Mouse (Mus musculus): Measurements from ENCODE around the gene Ky. TPM values are rescaled to one million over a fixed set of nuclear protein-coding genes. Genes with fewer than 3 reads are reported as not detected.
A peak's percentile ranks its signal among the peaks of the same experiment; 100 is the strongest.

Gene Ky
- polyA plus RNA-seq, 1 experiment, result 2.1 TPM

DNA sequence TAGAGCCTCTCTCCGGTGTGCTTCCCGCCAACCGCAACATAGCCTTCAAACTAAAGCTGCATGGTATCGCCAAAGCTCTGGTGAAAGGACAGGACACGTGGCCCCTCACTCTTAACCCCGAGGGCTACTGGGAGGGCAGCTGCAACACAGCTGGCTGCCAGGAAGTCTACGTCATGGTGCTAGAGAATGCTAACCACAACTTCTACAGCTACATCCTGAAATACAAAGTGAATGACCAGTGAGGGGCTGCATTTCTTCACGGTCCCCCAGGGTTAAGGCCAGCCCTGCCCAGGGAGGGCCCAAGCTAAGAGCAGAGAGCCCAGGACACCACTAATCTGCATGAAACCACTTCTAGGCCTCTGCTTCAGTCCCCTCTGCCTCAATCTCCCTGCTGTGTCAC, 37.0 kb downstream of the Ky start:
- TF ChIP-seq POLR2A (IDR thresholded peaks at IDR 0.05; ENCODE audit: low read depth, low read length), result no peak
- no peak for TF ChIP-seq CTCF (IDR thresholded peaks at IDR 0.05; ENCODE audit: extremely low read depth, insufficient read length, insufficient replicate concordance, low read depth, low read length)
- H3K4me3 ChIP-seq (ENCODE audit: low read depth, low read length), result no peak overlapping the region
- H3K27me3 ChIP-seq (ENCODE audit: control insufficient read depth, insufficient read depth, low read length), result peaks cover 5% of the 10 kb centered on the region; the same call in 1 of the 2 replicates
- 71% methylated on average over 8 of the region's 8 CpGs for WGBS
- H3K27ac ChIP-seq (ENCODE audit: insufficient read depth, low read depth, low read length), result no peak overlapping the region
- H3K4me1 ChIP-seq (ENCODE audit: control insufficient read depth, insufficient read depth, insufficient read length, low read length), result peaks cover 7% of the 10 kb centered on the region
- no peaks in the 10 kb centered on the region for H3K36me3 ChIP-seq (ENCODE audit: control insufficient read depth, insufficient read depth, low read length)

- 88% methylated on average over 2 of the region's 2 CpGs for WGBS
- peaks cover 7% of the 10 kb centered on the region for H3K4me1 ChIP-seq (ENCODE audit: control insufficient read depth, insufficient read depth, insufficient read length, low read length)
- H3K27me3 ChIP-seq (ENCODE audit: control insufficient read depth, insufficient read depth, low read length), result peaks cover 5% of the 10 kb centered on the region; the same call in 1 of the 2 replicates
- H3K36me3 ChIP-seq (ENCODE audit: control insufficient read depth, insufficient read depth, low read length), result no peaks in the 10 kb centered on the region
- no peak for TF ChIP-seq CTCF (IDR thresholded peaks at IDR 0.05; ENCODE audit: extremely low read depth, insufficient read length, insufficient replicate concordance, low read depth, low read length)
- no peak for TF ChIP-seq POLR2A (IDR thresholded peaks at IDR 0.05; ENCODE audit: low read depth, low read length)
- no peak overlapping the region for H3K27ac ChIP-seq (ENCODE audit: insufficient read depth, low read depth, low read length)
- H3K4me3 ChIP-seq (ENCODE audit: low read depth, low read length), result no peak overlapping the region
Measured at GRCm38 (mm10) chr9:102543761-102544115, 38.2 kb downstream of the Ky start.

GRCm38 (mm10) chr9:102544116-102544772, 38.7 kb downstream of the Ky start:
- Histone ChIP-seq H3K4me1 (ENCODE audit: control insufficient read depth, insufficient read depth, insufficient read length, low read length) (peaks cover 7% of the 10 kb centered on the region), H3K27me3 (ENCODE audit: control insufficient read depth, insufficient read depth, low read length) (peaks cover 5% of the 10 kb centered on the region; the same call in 1 of the 2 replicates), H3K4me3 (ENCODE audit: low read depth, low read length) (no peak overlapping the region), H3K27ac (ENCODE audit: insufficient read depth, low read depth, low read length) (no peak overlapping the region), H3K36me3 (ENCODE audit: control insufficient read depth, insufficient read depth, low read length) (no peaks in the 10 kb centered on the region)
- 24% methylated on average over 11 of the region's 11 CpGs for WGBS
- no peak for TF ChIP-seq POLR2A (IDR thresholded peaks at IDR 0.05; ENCODE audit: low read depth, low read length)
- TF ChIP-seq CTCF (IDR thresholded peaks at IDR 0.05; ENCODE audit: extremely low read depth, insufficient read length, insufficient replicate concordance, low read depth, low read length), result no peak

DNA sequence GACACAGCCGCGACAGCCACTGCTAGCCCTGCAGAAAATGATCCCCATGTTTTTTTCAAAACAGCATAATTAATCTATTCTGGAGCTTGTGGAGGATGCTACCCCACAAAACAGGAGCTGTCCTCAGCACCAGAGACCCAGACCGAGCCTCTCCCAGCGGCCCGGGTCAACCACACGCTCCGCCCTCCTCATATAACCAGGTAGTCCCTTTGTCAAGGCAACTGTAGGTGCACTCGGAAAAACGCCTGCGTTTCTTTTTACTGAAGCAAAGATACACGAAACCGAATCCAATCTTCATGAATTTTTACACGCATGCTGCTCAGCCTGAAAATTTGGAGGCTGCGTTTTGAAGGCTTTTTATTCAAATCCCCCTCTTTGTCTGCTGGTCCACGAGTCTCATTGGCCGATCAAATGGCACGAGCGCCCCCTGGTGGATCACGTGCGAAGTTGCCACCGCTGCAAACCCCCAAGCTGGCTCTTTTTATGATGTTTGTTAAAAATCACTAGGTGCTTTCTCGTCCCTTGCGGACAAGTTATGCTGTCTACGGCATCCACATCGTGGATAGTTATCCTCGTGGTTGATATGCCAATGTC, 39.3 kb downstream of the Ky start:
- TF ChIP-seq POLR2A (IDR thresholded peaks at IDR 0.05; ENCODE audit: low read depth, low read length) (no peak; the same call in 1 of the 2 replicates), CTCF (IDR thresholded peaks at IDR 0.05; ENCODE audit: extremely low read depth, insufficient read length, insufficient replicate concordance, low read depth, low read length) (peak; percentile 97)
- peak overlapping the region; percentile 27; the same call in 1 of the 2 replicates for H3K4me3 ChIP-seq (ENCODE audit: low read depth, low read length)
- H3K36me3 ChIP-seq (ENCODE audit: control insufficient read depth, insufficient read depth, low read length), result no peaks in the 10 kb centered on the region
- WGBS, result 2% methylated on average over 26 of the region's 26 CpGs
- H3K4me1 ChIP-seq (ENCODE audit: control insufficient read depth, insufficient read depth, insufficient read length, low read length), result peaks cover 7% of the 10 kb centered on the region
- no peak overlapping the region for H3K27ac ChIP-seq (ENCODE audit: insufficient read depth, low read depth, low read length)
- peaks cover 5% of the 10 kb centered on the region; the same call in 1 of the 2 replicates for H3K27me3 ChIP-seq (ENCODE audit: control insufficient read depth, insufficient read depth, low read length)

DNA sequence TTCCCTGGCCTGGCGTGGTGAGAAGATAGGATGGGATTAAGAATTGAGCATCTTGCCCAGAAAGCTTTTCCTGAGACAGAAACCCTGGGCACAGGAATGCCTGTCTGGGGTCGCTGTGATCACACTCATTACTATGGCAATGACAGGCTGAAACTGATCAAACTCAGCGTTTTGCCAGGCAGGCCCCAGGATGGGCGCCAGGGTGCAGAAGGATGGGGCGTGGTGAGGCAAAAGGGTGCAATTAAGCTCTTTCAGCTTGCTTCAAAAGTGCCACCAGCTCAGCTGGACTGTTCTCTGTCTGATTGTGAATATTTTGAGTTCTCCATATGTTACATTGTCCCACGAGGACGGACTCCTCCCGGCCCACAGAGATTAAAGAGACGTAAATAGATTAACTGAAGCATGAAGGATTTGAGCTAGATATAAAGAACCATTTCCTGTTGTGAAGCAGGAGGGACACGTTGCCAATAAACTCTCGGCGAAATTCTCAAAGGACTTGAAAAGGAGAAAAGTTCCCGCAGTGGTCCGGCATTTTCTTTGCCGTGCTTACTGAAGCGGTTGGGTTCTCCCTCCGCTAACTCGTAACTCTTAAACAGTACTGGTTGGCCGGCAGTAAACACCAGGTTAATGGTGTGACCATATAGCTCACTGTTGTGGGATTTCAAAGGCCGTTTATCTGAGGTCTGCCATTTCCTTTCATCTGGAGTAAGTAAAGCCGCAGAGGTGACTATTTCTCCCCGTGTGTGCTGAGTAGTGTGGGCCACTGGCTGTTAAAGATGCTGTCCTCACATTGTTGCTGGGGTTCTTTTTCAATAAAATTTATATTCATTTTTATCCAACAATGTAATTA, 40.1 kb downstream of the Ky start:
- Histone ChIP-seq H3K4me3 (ENCODE audit: low read depth, low read length) (no peak overlapping the region), H3K27me3 (ENCODE audit: control insufficient read depth, insufficient read depth, low read length) (peaks cover 5% of the 10 kb centered on the region; the same call in 1 of the 2 replicates), H3K27ac (ENCODE audit: insufficient read depth, low read depth, low read length) (no peak overlapping the region), H3K4me1 (ENCODE audit: control insufficient read depth, insufficient read depth, insufficient read length, low read length) (peaks cover 8% of the 10 kb centered on the region), H3K36me3 (ENCODE audit: control insufficient read depth, insufficient read depth, low read length) (no peaks in the 10 kb centered on the region)
- 48% methylated on average over 22 of the region's 22 CpGs for WGBS
- TF ChIP-seq POLR2A (IDR thresholded peaks at IDR 0.05; ENCODE audit: low read depth, low read length), result no peak
- TF ChIP-seq CTCF (IDR thresholded peaks at IDR 0.05; ENCODE audit: extremely low read depth, insufficient read length, insufficient replicate concordance, low read depth, low read length), result no peak

DNA sequence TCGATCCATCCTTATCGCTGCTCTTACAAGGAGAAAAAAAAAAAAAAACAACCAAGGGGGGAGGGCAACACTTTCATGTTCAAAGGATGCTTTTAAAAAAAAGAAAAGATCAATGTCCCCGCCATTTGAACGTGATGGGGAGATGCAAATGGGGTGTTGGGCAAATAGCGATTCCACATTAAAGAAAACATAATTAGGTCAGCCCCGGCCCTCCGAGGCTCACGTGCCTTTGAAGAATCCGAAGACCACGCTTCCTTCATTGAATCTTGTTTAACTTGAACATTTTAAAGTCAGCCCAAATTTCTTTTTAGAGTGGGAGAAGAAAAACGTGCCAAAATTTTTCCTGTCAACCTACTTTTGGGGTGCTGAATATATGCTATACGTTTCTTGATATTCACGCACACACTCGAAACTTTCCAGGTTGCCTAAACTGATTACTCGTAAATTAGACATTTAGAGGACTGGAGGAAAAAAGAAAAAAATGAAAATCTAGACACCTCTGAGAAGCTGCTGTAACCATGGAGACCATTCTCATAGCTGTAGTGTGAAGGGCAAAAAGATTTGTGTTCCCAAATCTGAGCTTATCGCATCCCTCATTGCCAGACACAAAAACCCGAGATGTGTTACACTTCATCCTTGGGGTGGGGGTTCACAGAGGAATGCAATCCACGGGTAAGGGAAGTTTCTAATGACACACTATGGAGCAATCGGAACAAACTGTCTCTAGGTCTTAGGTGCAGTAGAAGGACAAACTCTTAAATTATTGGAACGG, 40.9 kb downstream of the Ky start:
- no peak overlapping the region for H3K27ac ChIP-seq (ENCODE audit: insufficient read depth, low read depth, low read length)
- no peaks in the 10 kb centered on the region for H3K36me3 ChIP-seq (ENCODE audit: control insufficient read depth, insufficient read depth, low read length)
- H3K4me3 ChIP-seq (ENCODE audit: low read depth, low read length), result no peak overlapping the region
- H3K4me1 ChIP-seq (ENCODE audit: control insufficient read depth, insufficient read depth, insufficient read length, low read length), result peaks cover 12% of the 10 kb centered on the region
- TF ChIP-seq CTCF (IDR thresholded peaks at IDR 0.05; ENCODE audit: extremely low read depth, insufficient read length, insufficient replicate concordance, low read depth, low read length) (no peak), POLR2A (IDR thresholded peaks at IDR 0.05; ENCODE audit: low read depth, low read length) (no peak)
- peaks cover 5% of the 10 kb centered on the region; the same call in 1 of the 2 replicates for H3K27me3 ChIP-seq (ENCODE audit: control insufficient read depth, insufficient read depth, low read length)
- WGBS, result 76% methylated on average over 20 of the region's 20 CpGs

All from small intestine, adult 2 months (tissue).